Mouse (Mus musculus) MN1 (cell line): ENCODE data around the gene Ston1.

Experiments used
- DNase-seq: peaks from one replicate; pipeline ENCODE4 v3.0.0-alpha.2; 2016; ENCODE audit warnings: low spot score

Gene Ston1

DNA sequence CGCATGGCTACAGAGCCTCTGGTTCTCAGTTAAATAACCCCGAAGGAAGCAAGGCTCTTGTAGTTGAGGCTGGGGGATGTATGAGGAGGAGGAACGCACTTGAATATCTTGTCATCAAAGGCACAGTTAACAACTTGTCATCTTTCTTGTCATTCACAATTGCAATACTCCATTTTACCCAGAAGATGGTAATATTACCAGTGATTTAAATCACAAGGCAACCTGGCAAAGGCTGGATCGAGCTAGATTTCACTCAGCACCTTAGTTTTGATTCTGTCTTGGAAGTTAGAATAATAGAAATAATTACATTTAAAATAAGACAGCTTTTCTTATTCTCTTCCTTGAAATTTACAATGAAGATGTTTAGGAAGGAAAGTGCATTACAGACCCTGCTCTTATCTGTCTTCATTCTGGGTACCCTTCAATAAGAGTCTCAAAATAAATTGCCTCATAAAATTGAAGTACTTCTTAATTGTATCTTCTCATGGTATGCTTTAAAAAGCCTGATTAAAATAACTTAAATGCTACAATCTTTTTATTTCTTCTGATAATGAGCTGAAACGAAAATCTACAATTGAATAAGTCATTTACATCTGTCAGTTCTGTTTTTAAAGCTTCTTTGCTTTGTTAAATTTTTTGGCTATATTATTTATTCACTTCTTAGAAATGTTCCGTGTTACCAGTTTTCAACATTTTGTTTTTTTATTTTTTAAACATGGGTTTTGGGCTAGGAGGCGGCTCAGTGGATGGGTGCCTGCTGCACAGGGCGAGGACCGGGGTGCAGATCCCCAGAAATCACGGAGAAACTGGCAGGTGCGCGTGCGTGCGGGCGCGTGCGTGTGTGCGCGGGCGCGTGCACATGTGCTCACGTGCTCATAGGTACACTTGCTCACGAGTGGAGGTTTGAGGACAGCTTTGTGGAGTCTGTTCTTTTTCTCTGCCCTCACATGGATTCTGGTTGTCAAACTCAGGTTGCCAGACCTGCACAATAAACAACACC, 78.1 kb downstream of the Ston1 start:
- no peak for DNase-seq

DNA sequence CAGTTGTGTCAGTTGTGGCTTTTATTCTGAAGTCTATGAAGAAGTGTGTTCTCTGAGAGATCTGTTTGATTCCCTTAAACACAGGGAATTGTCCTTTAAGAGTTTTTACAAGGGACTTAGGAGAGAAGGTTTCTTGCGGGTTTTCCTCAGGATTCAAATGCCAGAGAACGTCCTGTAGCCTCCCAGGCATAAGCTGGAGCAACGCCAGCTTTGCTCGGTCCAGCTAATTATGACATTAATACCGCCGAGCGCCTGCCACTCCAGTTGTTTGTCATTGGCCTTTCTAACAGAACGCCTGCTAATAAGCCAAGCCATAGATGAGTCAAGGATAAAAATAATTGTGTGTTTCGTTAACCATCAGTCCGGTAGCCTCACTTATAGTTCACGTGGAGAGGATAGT, 90.7 kb downstream of the Ston1 start:
- no peak for DNase-seq

DNA sequence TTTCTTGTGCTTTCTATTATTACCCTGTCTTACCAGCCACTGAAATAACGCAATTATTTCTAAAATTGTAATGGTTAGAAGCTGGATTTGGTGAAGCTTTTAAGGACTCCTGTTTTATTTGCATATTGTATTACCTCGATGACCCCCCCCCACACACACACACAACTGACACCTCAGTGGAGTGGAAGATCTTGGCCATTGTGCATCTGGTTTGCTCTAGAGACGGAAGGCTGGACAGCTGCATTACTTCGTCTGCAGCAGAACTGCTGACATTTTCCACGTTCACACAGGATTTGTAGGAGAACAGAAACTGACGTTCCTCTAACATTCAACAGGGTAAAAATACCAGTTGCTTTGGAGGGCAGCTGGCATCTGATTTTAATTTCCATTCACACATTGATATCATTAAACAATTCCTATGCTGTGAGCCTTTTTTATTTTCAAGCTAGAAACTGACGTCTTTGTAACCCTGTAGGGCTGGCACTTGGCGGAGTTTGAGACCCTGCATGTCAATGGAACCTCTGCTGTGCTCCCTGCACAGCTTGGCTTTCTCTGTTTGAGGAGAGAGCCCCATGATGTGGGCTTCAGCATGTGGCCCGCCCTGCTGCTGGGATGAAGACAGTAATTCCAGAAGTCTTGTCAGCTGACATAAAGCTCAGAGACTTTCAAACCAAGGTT, 99.3 kb downstream of the Ston1 start:
- DNase-seq, result no peak

DNA sequence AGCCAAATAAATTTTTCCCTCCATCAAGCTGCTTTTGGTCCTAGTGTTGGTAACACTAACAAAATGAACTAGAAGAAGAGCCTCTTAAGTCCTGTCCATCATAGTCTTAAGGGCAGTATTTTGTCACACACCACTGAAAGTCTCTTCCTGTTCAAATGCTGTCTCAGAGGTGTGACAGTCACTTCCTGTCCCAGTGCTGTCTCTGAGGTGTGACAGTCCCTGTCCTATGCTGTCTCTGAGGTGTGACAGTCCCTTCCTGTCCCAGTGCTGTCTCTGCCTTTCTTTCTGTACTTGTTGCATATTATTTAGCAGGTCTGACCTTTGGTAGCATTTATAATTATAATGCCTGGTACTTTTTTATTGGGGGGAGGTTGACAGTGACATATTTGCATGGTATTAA, 103.4 kb downstream of the Ston1 start:
- DNase-seq, result no peak

DNA sequence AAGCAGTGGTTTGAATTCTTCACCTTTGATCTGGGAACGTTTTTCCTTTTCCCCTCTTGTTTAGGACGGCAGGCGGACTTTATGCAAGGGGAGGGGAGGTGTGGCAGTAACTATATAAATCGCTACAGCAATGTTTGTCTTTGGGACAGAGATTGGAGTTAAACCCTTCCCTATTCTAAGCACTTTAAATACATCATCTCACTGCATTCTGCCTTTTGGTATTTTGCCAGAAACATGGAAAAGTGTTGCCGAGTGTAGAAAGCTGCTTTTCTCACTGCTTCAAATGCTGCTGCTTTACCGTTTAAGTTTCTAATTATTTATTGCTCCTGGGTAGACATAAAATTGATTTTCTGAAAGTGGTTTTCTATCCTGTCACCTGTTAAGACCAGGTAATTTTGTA, 104.9 kb downstream of the Ston1 start:
- DNase-seq, result no peak

DNA sequence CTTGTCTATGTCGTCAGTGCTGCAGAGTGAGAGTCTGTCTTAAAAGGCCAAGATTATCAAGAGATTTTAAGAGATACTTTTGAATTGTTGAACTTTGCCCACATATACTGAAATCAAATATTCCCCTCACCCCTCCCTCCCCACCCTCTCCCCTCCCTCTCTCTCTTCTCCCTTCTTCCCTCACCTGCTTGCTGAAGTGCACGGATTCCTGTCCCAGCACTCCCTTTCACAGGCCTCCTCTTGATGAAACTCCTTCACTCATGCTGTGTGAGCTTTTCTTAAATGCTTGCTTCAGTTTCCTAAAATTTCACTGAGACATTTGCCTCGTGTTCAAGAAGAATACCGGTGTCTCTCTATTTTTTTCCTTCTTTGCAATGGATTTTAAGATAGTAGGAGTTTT, 105.6 kb downstream of the Ston1 start:
- no peak for DNase-seq

DNA sequence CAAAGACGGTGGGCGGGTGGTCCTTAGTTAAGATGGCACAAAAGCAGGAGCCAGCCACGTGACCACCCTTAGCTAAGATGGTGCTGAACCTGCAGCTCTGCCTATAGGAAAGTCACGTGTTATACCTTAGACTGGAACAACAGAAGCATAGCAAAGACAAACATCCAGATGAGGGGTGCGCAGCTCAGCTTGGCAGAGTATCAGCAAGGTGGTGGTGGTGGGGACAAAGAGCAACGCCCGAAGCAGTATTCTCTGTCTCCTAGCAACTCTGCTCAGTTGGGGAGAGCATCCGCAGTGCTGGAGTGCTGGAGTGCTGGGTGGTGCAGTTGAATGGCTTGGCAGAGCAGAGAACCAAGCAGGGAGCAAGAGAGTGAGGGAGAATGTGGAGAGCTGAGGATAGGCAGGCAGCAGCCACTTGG, 108.8 kb downstream of the Ston1 start:
- DNase-seq, result no peak
